Mouse (Mus musculus): ENCODE measurements around the gene Serpinb6c. TPM values are rescaled to one million over a fixed set of nuclear protein-coding genes. Genes with fewer than 3 reads are reported as not detected.
"Not testable (repeated sequence)": the region's sequence is repeated elsewhere in the genome, so short reads cannot be mapped to it uniquely, and the experiment has no call there.

Gene Serpinb6c
- total RNA-seq (2021), result under 1 TPM; 0.34 to 0.60 TPM

DNA sequence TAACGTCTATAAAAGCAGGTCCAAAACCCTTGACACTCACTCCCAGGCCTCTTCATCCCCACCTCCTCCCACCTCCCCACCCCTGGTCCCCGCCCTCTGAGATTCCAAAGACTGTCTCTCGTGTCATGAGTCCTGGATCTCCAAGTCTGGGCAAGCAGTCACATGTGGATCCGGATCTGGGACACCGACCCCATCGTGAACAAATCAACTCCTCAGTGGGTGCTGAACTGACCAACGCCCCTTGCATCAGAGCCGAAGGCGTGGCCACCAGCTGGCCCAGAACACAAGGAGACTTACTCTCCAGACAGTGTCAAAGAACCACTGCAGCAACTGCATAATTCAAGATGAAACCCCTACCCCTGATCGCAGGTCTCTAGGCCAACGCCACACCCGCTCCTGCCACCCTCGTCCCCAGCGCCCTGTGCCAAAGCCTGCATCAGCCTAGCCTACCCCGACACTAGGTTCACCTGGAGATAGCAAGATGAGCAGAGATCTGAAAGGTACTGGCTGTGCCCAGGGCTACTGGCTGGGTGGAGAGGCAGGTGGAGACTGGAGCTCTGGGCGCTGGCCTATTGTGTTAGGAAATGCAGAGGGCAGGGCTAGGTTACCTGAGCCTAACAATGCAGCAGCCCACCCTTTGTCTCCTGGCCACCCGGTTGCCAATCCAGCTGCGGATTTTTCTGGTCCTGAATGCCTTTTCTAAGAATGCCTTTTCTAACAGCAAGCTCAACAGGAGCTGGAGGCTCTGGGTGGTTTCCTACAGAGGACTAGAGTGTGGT, at the start of gene Serpinb6c:
Gene Serpinb6c, minus strand, starts transcription at position 533 of the 779 bp plus-strand sequence.
- DNase-seq (ENCODE audit: extremely low spot score in 1 of 2, low spot score in 2 of 2), result no peak
- intact Hi-C loops (cut with DNase I), result no loop called here

- no peak for DNase-seq (ENCODE audit: extremely low spot score in 1 of 2, low spot score in 2 of 2)
- intact Hi-C loops (cut with DNase I), result no loop called here
Observed at GRCm38 (mm10) chr13:33952947-33953346, 47.4 kb upstream of the Serpinb6c start.

DNA sequence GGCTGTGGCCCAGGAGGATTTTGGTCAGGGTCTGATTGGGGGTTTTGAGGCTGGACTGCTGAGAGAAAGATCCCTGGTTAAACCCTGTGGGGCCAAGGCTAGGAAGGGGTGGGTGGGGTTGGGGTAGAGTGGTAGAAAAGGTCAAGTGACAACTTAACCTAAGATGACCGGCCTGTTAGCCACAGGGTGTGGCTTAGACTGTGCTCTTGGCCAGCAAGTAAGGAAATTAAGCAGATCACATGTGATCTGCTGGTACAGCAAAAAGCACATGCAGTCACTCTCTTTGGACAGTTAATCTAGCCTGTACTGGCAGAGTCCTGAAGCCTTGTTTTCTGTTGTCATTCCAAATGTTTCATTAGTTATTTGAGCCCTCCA, 46.6 kb upstream of the Serpinb6c start:
- intact Hi-C loops (cut with DNase I), result no loop called here
- DNase-seq (ENCODE audit: extremely low spot score in 1 of 2, low spot score in 2 of 2), result no peak

DNA sequence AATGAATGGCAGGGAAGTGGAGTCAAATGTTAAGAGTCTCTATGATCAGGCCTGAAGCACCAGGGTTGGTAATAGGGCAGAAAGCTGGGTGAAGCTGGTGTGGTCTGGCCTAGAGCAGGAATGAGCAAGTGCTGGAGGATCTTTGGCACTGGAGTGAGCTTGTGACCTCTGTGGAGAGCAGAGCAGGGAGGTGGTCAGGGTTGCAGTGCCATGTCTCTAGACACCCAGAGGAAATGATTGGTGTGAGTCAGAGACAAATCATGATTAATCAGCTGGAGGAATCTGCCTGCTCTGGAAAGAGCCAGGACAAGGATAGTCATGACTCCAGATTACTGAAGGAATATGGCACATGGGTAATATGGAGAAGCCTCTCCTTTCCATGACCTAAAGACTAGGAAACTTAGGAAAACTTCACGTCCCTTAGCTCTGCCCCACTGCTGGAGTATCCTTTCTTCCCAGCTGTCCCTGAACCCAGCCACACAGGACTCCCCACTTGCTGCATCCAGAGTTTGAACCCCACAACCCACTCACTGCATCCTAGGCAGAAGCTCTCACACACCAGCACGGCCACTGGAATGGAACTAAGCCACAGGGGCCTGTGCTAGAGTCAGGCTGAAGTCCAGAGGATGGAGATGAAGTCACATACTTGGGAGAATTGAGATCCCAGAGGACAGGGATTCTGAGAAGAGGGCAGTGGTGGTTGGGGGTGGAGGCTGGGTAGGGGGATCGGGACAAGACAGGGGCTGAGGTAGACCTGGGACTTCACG, 46.0 kb upstream of the Serpinb6c start:
- intact Hi-C loops (cut with DNase I), result no loop called here
- no peak for DNase-seq (ENCODE audit: extremely low spot score in 1 of 2, low spot score in 2 of 2)

DNA sequence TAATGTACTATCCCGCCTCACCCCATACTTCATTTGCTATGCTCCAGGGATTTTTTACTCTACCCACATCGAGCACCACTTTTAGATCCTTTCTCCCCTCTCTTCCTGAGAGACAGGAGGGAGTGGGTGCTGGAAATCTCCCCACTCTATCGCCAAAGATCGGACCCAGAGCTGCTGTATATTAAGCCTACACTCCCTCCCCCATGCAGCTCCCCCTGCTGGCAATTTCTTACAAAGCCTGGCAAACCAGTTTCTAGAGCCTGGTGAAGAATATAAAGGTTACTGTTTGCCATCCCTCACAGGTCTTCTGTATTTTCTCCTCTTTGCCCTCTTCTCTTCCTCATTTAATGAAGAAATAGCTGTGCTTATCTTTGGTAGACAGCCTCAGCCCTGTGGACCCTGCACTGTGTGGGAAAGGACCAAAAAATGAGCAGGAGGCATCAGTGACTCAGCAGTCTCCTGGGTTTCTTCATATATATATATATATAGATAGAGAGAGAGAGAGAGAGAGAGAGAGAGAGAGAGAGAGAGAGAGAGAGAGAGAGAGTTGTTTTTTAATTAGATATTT, 36.8 kb upstream of the Serpinb6c start:
- intact Hi-C loops (cut with DNase I), result no loop called here
- DNase-seq (ENCODE audit: extremely low spot score in 1 of 2, low spot score in 2 of 2), result peak in 1 of 2 experiments; percentile 31

DNA sequence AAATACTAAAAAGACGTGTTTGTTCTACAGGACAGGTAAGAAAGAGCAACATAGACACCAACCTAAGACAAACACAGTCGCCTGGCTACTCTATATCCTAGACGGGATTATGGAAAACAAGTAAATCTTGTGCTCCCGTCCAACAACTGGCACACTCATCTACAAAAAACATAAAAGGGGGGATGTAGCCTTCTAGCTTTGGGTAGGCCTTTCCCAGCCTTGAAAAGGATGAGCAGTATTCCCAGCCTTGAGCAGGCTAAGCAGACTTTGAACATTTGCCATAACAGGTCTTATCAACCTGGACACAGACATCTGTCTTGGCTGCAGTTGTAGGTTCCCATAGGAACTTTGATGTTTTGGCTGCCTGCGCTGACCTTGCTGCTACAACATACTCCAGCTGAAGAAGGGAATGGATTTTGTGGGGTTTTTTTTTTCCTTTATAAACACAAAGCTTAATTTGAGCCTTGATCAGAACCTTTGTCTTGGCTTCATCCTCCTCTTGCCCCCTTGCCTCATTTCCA, 35.8 kb upstream of the Serpinb6c start:
- intact Hi-C loops (cut with DNase I), result no loop called here
- no peak for DNase-seq (ENCODE audit: extremely low spot score in 1 of 2, low spot score in 2 of 2)

DNA sequence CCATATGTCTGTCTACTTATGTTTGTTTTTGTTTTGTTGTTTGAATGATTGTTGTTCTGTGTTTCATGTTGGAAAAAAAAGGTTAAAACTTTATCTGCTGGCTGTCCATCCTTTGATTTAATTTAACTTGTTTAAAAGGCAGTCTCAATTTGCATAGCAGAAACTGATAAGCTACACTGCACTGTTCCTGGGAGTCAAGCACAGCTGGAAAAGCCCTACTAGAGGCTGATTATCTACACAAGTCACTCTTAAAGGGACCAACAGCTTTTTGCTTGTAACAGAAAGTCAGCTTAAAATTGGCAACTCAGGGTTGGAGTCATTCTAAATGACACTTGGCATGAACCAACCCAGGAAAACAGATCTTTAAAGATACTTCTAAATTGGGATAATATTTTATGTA, 32.1 kb upstream of the Serpinb6c start:
- DNase-seq (ENCODE audit: extremely low spot score in 1 of 2, low spot score in 2 of 2); intact Hi-C loops (cut with DNase I): not testable (repeated sequence)

- intact Hi-C loops (cut with DNase I), result no loop called here
- no peak for DNase-seq (ENCODE audit: extremely low spot score in 1 of 2, low spot score in 2 of 2)
Observed at GRCm38 (mm10) chr13:33937151-33937550, 31.6 kb upstream of the Serpinb6c start.

GRCm38 (mm10) chr13:33935465-33936181, 30.1 kb upstream of the Serpinb6c start:
- intact Hi-C loops (cut with DNase I), result no loop called here
- peak; percentile 35 to 74 for DNase-seq (ENCODE audit: extremely low spot score in 1 of 2, low spot score in 2 of 2)

- intact Hi-C loops (cut with DNase I), result no loop called here
- no peak for DNase-seq (ENCODE audit: extremely low spot score in 1 of 2, low spot score in 2 of 2)
Observed at GRCm38 (mm10) chr13:33934743-33935142, 29.2 kb upstream of the Serpinb6c start.

DNA sequence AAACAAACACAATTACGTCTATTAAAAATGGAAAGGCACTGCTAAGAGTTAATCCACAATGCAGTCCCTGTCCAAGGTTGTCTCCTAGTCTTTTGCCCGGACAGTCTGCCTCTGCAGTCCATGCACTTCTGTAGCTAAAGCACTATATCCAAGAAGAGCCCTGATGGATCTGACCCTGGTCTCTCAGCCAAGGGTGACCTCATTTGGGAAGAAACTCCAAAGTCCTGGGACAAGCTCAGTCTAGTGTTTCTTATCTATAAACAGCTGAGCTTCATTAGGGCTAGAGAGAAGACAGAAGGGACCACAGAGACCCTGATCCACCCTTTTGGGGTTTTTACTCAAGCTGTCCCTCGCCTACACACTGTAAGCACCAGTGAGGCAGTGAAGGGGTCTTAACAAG, 25.4 kb upstream of the Serpinb6c start:
- intact Hi-C loops (cut with DNase I), result no loop called here

DNA sequence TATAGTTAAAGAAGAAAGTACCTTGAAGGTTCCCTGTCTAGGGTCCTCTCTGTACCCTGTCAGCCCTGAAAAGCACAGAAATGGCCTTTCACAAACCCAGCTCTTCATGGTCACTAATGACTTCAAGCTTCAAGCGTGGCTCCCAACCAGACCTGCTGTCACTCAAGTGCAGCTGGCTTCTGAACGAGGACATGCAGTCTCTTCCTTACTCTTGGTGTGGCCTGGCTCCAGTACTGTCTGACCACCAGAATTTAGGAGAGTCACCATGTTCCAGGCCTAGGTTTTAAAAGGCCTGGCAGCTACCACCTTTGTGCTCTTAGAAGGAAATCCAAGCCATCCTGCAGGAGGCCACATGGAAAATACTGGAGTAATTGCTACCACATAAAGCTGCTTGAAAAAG, 24.8 kb upstream of the Serpinb6c start:
- intact Hi-C loops (cut with DNase I), result no loop called here
- no peak for DNase-seq (ENCODE audit: extremely low spot score in 1 of 2, low spot score in 2 of 2)

More for the DNA sequence above, 25.4 kb upstream of the Serpinb6c start:
- DNase-seq (ENCODE audit: extremely low spot score in 1 of 2, low spot score in 2 of 2), result no peak

- DNase-seq (ENCODE audit: extremely low spot score in 1 of 2, low spot score in 2 of 2), result no peak
- intact Hi-C loops (cut with DNase I), result no loop called here
Observed at GRCm38 (mm10) chr13:33921699-33922098, 16.2 kb upstream of the Serpinb6c start.

DNA sequence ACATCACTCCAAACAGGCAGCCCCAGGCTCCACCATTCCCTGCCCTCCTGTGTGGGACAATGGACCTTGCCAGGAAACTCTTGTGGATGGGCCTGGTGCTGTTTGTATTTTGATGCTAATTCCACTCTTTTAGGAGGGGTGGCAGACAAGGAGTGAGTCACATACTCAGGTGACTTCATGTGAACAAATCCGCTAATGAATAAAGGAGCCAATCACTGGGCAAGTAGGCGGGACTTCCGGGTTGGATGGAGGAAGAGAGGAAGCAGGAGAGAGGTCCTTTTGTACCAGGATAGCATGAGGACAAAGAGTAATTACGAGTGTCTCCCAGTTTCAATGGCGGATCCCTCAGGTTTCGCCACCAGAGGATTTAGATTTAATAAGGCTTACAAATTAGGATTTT, 15.5 kb upstream of the Serpinb6c start:
- no peak for DNase-seq (ENCODE audit: extremely low spot score in 1 of 2, low spot score in 2 of 2)
- intact Hi-C loops (cut with DNase I), result no loop called here

GRCm38 (mm10) chr13:33906821-33907220, 1.3 kb upstream of the Serpinb6c start:
- DNase-seq (ENCODE audit: extremely low spot score in 1 of 2, low spot score in 2 of 2), result no peak
- intact Hi-C loops (cut with DNase I), result no loop called here

DNA sequence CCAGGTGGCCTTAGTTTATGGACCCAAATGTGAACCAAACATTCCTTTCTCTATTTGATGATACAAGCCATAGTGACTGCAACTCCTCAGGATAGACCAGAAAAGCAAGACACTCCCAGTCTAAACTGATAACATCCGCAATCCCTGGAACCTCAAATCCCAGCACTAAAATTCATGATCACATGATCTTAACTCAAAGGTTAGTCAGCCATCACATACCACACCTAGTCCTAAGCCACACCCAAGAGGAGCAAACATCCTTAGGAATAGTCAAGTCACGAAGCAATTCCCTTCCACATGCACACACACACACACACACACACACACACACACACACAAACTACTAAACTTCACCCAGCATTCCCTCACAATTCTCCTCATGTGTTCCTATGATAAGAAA, 2.2 kb downstream of the Serpinb6c start:
- DNase-seq (ENCODE audit: extremely low spot score in 1 of 2, low spot score in 2 of 2), result no peak
- intact Hi-C loops (cut with DNase I), result no loop called here

- intact Hi-C loops (cut with DNase I), result no loop called here
- peak in 1 of 2 experiments; percentile 27 for DNase-seq (ENCODE audit: extremely low spot score in 1 of 2, low spot score in 2 of 2)
Observed at GRCm38 (mm10) chr13:33894207-33894606, 11.3 kb downstream of the Serpinb6c start.

GRCm38 (mm10) chr13:33843308-33843707, 62.2 kb downstream of the Serpinb6c start, which contains the start of gene Serpinb6e:
TSS of gene Serpinb6e (minus strand) at chr13:33843408.
- DNase-seq (ENCODE audit: extremely low spot score in 1 of 2, low spot score in 2 of 2), result no peak
- intact Hi-C loops (cut with DNase I), result no loop called here

- no peak for DNase-seq (ENCODE audit: extremely low spot score in 1 of 2, low spot score in 2 of 2)
- intact Hi-C loops (cut with DNase I), result no loop called here
Observed at GRCm38 (mm10) chr13:33830751-33831150, 74.8 kb downstream of the Serpinb6c start.
